Mouse (Mus musculus) heart, postnatal 36 days (tissue): Measurements from ENCODE around the gene Kif1b. TPM values are rescaled to one million over a fixed set of nuclear protein-coding genes. Genes with fewer than 3 reads are reported as not detected.
A peak's percentile ranks its signal among the peaks of the same experiment; 100 is the strongest.

Experiments used
- DNase-seq, 2 experiments: peaks; one replicate each; pipeline ENCODE4 v3.0.0; 2021 to 2022
- intact Hi-C: fragments of 180-260 bp; cut with DNase I; formaldehyde crosslinking; loops from one replicate; pipeline ENCODE4 v1.15.1; 2025
- total RNA-seq, 2 experiments: library from RNA; stranded (reverse); gene quantifications; 2 replicates each; pipeline ENCODE4 v1.2.3; 2021

The Kif1b gene
- total RNA-seq: 100 to 1,000 TPM; 148 to 157 TPM

GRCm38 (mm10) chr4:149307596-149308490 is at the start of gene Kif1b:
Gene Kif1b, minus strand, starts transcription at chr4:149307693.
- intact Hi-C loops: loop anchor here (2.0 kb wide), 3 partner anchors 15 to 71 kb away; no protein-coding TSS in a partner anchor
- peak; percentile 100 for DNase-seq

DNA sequence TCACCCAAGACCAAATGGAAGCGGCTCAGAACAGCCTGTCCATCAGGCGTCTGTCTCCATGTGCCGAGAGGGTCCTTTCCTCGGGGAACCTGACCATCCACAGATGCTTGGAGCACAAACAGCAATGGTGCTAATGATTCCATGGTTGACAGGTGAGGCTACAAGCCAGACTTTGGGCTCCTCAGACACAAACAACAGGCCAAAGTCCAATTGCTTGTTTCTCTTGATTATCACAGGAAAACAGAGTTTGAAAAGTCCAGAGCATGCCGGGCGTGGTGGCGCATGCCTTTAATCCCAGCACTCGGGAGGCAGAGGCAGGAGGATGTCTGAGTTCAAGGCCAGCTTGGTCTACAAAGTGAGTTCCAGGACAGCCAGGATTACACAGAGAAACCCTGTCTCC is 47.2 kb upstream of the Kif1b start:
- DNase-seq: no peak
- intact Hi-C loops: no loop called here

DNA sequence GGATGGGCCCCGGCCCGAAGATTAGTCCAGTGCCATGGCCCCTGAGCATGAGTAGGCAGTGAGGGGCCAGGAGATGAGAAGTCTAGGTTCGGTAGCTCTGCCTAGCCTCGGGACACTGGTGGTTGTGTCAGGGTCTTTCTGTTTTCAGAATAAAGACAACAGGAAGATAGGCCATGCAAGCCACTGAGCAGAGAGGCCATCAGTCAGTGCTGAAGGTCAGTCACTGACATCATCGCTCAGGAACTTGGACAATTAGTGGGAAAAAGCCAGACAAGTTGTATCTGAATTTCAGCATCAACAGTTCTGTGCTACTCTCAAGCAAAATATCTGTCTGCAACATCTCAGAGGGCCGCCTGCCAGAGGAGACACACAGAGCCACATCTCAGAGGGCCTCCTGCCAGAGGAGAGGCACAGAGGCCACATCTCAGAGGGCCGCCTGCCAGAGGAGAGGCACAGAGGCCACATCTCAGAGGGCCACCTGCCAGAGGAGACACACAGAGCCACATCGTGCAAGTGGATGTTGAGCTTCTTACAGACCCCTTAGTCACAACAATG is 44.2 kb upstream of the Kif1b start:
- intact Hi-C loops: no loop called here
- DNase-seq: no peak

GRCm38 (mm10) chr4:149348963-149349362 is 41.5 kb upstream of the Kif1b start:
- intact Hi-C loops: loop anchor here (5.0 kb wide), 2 partner anchors 138 to 193 kb away; partner anchors contain the start of genes Lzic and Nmnat1
- no peak for DNase-seq

- DNase-seq: no peak
- intact Hi-C loops: loop anchor here (2.0 to 5.0 kb wide), 3 partner anchors 19 to 196 kb away; partner anchors contain the start of genes Lzic and Nmnat1
Observed at GRCm38 (mm10) chr4:149345873-149346272, 38.4 kb upstream of the Kif1b start.

GRCm38 (mm10) chr4:149344311-149344710 is 36.8 kb upstream of the Kif1b start:
- no peak for DNase-seq
- intact Hi-C loops: loop anchor here (2.0 kb wide), 1 partner anchor 18 kb away; no protein-coding TSS in a partner anchor

- intact Hi-C loops: no loop called here
- no peak for DNase-seq
Observed at GRCm38 (mm10) chr4:149340680-149341079, 33.2 kb upstream of the Kif1b start.

DNA sequence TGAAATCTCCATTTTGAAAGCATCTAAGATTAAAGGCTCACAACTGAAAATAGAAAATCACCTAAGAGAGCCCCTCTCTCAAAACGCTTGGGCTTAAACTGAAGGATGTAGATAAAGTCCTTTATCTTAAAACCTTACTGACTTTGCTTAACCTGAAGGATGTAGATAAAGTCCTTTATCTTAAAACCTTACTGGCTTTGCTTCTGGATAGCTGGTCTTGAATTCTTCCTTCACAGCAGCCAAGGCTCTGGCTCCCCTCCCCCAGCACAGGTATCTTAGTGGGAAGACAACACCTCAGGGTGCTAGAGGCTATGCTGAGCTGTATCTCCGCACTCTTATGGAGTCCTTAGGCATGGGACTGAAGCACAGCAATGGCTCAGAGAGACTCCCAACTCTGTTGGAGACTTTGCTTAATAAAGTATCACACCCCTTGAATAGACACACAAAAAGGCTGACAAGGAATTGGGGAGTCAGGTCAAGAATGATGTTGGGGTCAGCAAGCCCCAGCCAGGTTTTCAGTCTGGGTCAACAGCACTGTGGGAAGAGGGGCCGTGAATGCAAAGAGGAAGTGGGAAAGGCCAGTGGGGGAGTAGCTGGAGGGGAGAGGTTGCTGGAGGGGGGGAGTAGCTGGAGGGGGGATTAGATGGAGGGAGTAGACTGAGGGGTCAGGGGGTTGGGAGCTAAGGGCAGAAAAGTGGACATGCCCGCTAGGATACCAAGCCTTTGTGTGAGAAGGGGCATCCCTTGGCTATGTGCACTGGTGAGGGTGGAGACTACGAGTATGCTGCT is 32.1 kb upstream of the Kif1b start:
- DNase-seq: no peak
- intact Hi-C loops: no loop called here

GRCm38 (mm10) chr4:149338137-149338536 is 30.6 kb upstream of the Kif1b start:
- intact Hi-C loops: no loop called here
- no peak for DNase-seq

DNA sequence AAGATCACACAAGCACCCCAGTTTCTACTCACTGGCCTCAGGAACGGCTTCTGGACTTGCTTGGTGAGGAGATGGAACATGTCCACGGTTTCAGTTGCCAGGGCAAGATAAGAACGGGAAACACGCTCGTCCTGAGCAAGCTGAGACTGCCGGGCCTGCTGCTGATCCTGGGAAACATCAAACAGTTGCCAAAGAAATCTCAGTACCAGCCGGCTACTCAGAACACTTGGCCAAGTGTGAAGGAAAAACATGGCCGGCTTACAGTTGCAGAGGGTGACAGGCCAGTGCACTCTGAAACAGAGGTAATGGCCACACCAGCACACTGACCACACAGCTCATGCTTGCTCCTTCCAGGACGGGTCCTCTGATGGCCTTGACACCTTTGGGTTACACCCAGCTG is 29.9 kb upstream of the Kif1b start:
- intact Hi-C loops: no loop called here
- peak; percentile 30 to 37 for DNase-seq

- no peak for DNase-seq
- intact Hi-C loops: no loop called here
Observed at GRCm38 (mm10) chr4:149336302-149336701, 28.8 kb upstream of the Kif1b start.

- no peak for DNase-seq
- intact Hi-C loops: no loop called here
Observed at GRCm38 (mm10) chr4:149334881-149335280, 27.4 kb upstream of the Kif1b start.

DNA sequence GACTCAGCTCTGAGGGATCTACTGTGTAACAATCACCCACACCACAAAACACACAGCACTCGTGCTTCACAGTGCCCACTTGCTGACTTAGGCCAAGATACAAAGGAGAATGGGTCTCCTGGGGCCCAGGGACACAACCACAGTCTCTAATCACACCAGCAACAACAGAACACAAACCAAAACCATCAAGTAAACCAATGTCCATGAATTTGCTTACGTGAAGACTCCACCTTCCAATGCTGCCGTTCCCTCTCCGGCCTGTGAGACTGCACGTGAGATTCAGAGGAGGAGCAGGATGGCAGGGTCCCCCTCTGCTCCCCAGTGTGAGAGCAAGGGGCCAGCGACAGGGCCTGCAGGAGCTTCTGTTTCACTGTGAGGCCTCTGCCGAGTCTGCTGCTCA is 25.2 kb upstream of the Kif1b start:
- intact Hi-C loops: no loop called here
- no peak for DNase-seq

GRCm38 (mm10) chr4:149330495-149330894 is 23.0 kb upstream of the Kif1b start:
- intact Hi-C loops: no loop called here
- no peak for DNase-seq

GRCm38 (mm10) chr4:149328735-149329134 is 21.2 kb upstream of the Kif1b start:
- intact Hi-C loops: no loop called here
- DNase-seq: no peak

DNA sequence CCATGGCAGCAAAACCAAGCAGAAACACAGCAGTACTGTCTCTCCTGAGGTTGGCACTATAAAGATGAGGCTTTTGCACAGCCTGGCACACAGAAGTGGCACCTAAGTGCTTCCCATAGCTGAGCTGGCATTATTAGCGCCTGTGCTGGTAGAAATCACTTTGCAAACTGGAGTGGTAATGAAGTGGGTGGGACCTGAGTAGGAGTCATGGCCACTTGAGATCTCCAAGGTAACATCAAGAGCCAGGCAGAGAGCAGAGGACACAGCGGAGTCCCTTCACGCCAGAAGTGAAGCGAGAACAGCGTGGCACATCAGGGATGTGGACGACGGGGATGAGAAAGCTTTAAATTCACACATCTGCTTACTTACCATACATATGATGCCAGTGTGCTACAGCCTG is 19.8 kb upstream of the Kif1b start:
- DNase-seq: no peak
- intact Hi-C loops: loop anchor here (2.0 kb wide), 1 partner anchor 18 kb away; no protein-coding TSS in a partner anchor

- DNase-seq: peak; percentile 33 to 41
- intact Hi-C loops: loop anchor here (2.0 kb wide), 1 partner anchor 19 kb away; no protein-coding TSS in a partner anchor
Observed at GRCm38 (mm10) chr4:149325411-149326162, 18.1 kb upstream of the Kif1b start.

- peak; percentile 49 to 57 for DNase-seq
- intact Hi-C loops: no loop called here
Observed at GRCm38 (mm10) chr4:149323730-149324129, 16.2 kb upstream of the Kif1b start.

DNA sequence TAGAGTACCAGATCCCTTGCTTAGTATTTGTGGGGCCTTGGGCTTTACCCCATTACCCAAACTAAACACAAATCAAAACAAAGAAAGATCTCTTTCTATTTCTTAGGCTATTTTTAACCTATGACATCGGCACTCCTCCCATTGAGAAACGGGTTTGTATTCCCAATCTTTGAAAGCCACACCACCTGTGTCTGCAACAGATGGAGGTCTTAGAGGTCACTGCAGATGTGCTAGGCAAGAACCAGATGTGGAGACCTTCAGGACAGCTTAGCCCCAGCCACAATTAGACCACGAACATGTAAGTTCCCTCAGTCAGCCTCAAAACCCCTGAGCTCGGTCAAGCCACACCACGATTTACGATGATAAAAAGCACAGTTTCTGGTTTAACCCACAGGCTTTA is 15.2 kb upstream of the Kif1b start:
- no peak for DNase-seq

GRCm38 (mm10) chr4:149322286-149322685 is 14.8 kb upstream of the Kif1b start:
- intact Hi-C loops: no loop called here
- DNase-seq: no peak

More for the DNA sequence above, 15.2 kb upstream of the Kif1b start:
- intact Hi-C loops: no loop called here
